Mouse (Mus musculus): ENCODE measurements around the gene Slc16a7. TPM values are rescaled to one million over a fixed set of nuclear protein-coding genes. Genes with fewer than 3 reads are reported as not detected.
A peak's percentile ranks its signal among the peaks of the same experiment; 100 is the strongest.

The Slc16a7 gene
- polyA plus RNA-seq, 1 experiment from 2014 or later, result 9.9 TPM

DNA sequence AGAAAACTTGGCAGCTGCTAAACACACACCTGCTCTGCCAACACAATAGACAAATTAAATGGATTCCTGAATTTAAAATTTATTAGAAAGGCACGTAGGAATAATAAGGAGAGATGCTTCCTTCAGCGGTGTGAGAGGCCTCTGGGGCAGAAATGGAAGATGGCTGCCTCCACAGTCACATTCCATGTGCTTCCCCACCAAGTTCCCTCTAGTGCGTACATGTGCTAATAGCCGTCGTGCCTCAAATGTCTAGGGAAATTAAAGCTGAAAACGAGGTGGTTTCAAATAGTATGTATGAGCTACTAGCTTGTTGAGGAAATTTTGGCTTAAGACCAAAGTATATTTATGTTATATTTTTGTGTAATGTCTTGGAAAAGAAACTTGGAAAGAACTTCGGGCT lies 36.5 kb downstream of the Slc16a7 start:
- 0 out of 2 replicates have a peak, but pooled peaks cover 6% of the 10 kb centered on the region for H3K9me3 ChIP-seq
- no peaks in the 10 kb centered on the region for H3K27me3 ChIP-seq
- no peaks in the 10 kb centered on the region for H3K4me1 ChIP-seq (replicated peaks)
- 74% methylated on average over 7 of the region's 7 CpGs for WGBS
- H3K36me3 ChIP-seq, result no peaks in the 10 kb centered on the region
- no peak for ATAC-seq (ENCODE audit: low read depth)
- no peak overlapping the region for H3K9ac ChIP-seq
- no peak overlapping the region for H3K4me2 ChIP-seq
- H3K27ac ChIP-seq (replicated peaks), result no peak overlapping the region
- H3K4me3 ChIP-seq, result no peak overlapping the region

- no peak overlapping the region for H3K9ac ChIP-seq
- H3K9me3 ChIP-seq, result 0 out of 2 replicates have a peak, but pooled peaks cover 6% of the 10 kb centered on the region
- H3K36me3 ChIP-seq, result no peaks in the 10 kb centered on the region
- H3K27me3 ChIP-seq, result no peaks in the 10 kb centered on the region
- no peak for ATAC-seq (ENCODE audit: low read depth)
- no peak overlapping the region for H3K4me3 ChIP-seq
- H3K27ac ChIP-seq (replicated peaks), result no peak overlapping the region
- H3K4me2 ChIP-seq, result no peak overlapping the region
- no peaks in the 10 kb centered on the region for H3K4me1 ChIP-seq (replicated peaks)
- 67% methylated on average over 3 of the region's 3 CpGs for WGBS
These were observed 41.1 kb downstream of the Slc16a7 start for GRCm38 (mm10) chr10:125348171-125348570.

DNA sequence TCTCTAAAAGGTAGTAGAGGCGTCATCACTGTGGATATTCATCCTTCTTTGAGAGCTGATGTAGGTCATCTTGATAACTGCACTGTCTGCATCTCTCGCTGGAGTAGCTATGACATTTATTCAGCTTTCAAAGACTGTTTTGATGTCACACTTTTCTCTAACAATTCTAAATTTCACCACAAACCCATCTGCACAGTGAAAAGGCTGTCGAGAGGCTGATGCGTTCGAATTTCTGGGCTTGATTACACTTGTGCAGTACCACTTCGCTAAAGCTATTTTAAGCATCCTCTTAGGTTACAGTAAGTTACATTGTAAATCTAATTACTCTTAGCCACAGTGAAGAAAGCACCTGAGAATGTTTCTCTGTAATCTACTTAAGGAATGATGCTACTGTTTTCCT lies 42.1 kb downstream of the Slc16a7 start:
- 92% methylated on average over 6 of the region's 6 CpGs for WGBS
- H3K36me3 ChIP-seq, result no peaks in the 10 kb centered on the region
- no peak overlapping the region for H3K4me3 ChIP-seq
- no peak overlapping the region for H3K4me2 ChIP-seq
- no peak overlapping the region for H3K9ac ChIP-seq
- H3K4me1 ChIP-seq (replicated peaks), result no peaks in the 10 kb centered on the region
- H3K9me3 ChIP-seq, result 0 out of 2 replicates have a peak, but pooled peaks cover 6% of the 10 kb centered on the region
- no peak for ATAC-seq (ENCODE audit: low read depth)
- no peak overlapping the region for H3K27ac ChIP-seq (replicated peaks)
- no peaks in the 10 kb centered on the region for H3K27me3 ChIP-seq

- Histone ChIP-seq H3K4me2 (no peak overlapping the region), H3K9me3 (0 out of 2 replicates have a peak, but pooled peaks cover 6% of the 10 kb centered on the region), H3K4me1 (replicated peaks) (no peaks in the 10 kb centered on the region), H3K27me3 (no peaks in the 10 kb centered on the region), H3K4me3 (no peak overlapping the region), H3K9ac (no peak overlapping the region), H3K36me3 (no peaks in the 10 kb centered on the region), H3K27ac (replicated peaks) (no peak overlapping the region)
- ATAC-seq (ENCODE audit: low read depth), result no peak
- 78% methylated on average over 4 of the region's 4 CpGs for WGBS
These were observed 42.9 kb downstream of the Slc16a7 start for GRCm38 (mm10) chr10:125346364-125346763.

DNA sequence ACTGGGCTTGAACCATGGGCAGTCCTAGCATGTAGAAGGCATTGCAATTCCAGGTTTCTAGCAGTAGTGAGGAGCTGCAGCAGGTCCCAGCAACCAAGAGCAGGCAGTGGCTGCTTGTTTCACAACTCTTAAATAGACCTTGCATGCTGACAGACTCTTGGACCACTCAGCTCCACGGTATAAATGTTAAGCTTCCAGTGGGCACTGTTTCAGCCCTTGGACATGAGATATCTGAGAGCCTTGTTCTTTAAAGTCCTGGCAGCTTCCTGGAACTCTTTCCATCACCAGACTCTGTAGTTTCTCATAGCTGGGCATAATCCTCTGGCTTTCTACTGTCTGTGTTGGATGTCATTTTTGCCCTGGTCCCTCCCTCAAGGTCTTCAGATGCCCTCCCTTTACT lies 43.7 kb downstream of the Slc16a7 start:
- Histone ChIP-seq H3K9me3 (0 out of 2 replicates have a peak, but pooled peaks cover 6% of the 10 kb centered on the region), H3K27me3 (no peaks in the 10 kb centered on the region), H3K36me3 (no peaks in the 10 kb centered on the region), H3K4me2 (no peak overlapping the region), H3K4me3 (no peak overlapping the region), H3K27ac (replicated peaks) (no peak overlapping the region), H3K4me1 (replicated peaks) (no peaks in the 10 kb centered on the region), H3K9ac (no peak overlapping the region)
- ATAC-seq (ENCODE audit: low read depth), result no peak
- WGBS, result 87% methylated on average over 1 of the region's 1 CpGs

GRCm38 (mm10) chr10:125342204-125342603 lies 47.1 kb downstream of the Slc16a7 start:
- 66% methylated on average over 7 of the region's 7 CpGs for WGBS
- Histone ChIP-seq H3K9me3 (no peaks in the 10 kb centered on the region), H3K9ac (no peak overlapping the region), H3K4me2 (no peak overlapping the region), H3K4me1 (replicated peaks) (no peaks in the 10 kb centered on the region), H3K4me3 (no peak overlapping the region), H3K27me3 (no peaks in the 10 kb centered on the region), H3K36me3 (no peaks in the 10 kb centered on the region), H3K27ac (replicated peaks) (no peak overlapping the region)
- no peak for ATAC-seq (ENCODE audit: low read depth)

DNA sequence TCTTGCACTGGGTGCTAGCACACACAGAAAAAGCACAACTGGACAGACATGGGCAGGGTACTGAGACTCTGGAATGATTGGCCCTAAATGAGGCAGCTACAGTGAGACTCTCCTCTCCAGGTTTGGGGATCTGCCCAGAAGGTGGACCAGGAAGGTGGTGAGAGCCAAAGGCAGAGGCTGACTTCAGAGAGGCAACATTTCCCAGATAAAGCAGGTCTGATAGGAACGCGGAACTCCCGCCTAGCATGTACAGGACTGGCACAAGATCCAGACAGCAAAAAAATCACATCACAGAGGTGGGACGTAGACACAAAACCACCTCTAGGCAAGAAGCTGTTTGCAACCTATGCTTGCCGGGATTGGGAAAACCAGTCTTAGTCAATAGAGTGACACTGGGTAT lies 55.5 kb downstream of the Slc16a7 start:
- ATAC-seq (ENCODE audit: low read depth), result no peak
- Histone ChIP-seq H3K4me3 (no peak overlapping the region), H3K9ac (no peak overlapping the region), H3K9me3 (no peaks in the 10 kb centered on the region), H3K27me3 (no peaks in the 10 kb centered on the region), H3K4me2 (no peak overlapping the region), H3K4me1 (replicated peaks) (peaks cover 6% of the 10 kb centered on the region), H3K27ac (replicated peaks) (no peak overlapping the region), H3K36me3 (no peaks in the 10 kb centered on the region)
- 91% methylated on average over 5 of the region's 5 CpGs for WGBS

DNA sequence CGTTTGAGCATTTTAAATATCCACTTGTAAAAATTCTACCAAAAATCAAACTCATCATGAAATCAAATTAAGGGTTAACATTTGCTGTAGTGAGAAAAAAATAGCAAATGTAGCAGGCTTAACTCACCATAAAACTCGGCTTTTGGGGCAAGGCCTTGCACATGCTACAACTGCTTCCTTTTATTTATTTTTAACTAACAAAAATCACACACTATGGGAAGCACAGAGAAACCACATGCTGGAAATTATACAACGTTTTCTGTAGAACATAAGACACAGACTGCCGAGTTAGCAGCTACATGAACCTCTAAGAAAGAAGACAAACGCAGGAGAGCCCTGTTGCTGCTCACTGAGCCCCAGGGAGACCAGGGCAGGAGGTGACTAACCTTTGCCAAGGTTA lies 57.9 kb downstream of the Slc16a7 start:
- WGBS, result 71% methylated on average over 5 of the region's 5 CpGs
- Histone ChIP-seq H3K4me3 (no peak overlapping the region), H3K36me3 (no peaks in the 10 kb centered on the region), H3K4me2 (no peak overlapping the region), H3K4me1 (replicated peaks) (peaks cover 14% of the 10 kb centered on the region), H3K27me3 (no peaks in the 10 kb centered on the region), H3K9me3 (no peaks in the 10 kb centered on the region), H3K9ac (no peak overlapping the region), H3K27ac (replicated peaks) (no peak overlapping the region)
- no peak for ATAC-seq (ENCODE audit: low read depth)

GRCm38 (mm10) chr10:125328331-125329063 lies 60.8 kb downstream of the Slc16a7 start:
- Histone ChIP-seq H3K4me1 (replicated peaks) (peaks cover 14% of the 10 kb centered on the region), H3K9me3 (no peaks in the 10 kb centered on the region), H3K36me3 (no peaks in the 10 kb centered on the region), H3K4me3 (no peak overlapping the region), H3K27ac (replicated peaks) (no peak overlapping the region), H3K4me2 (peak overlapping the region; percentile 29), H3K9ac (no peak overlapping the region), H3K27me3 (no peaks in the 10 kb centered on the region)
- 22% methylated on average over 16 of the region's 16 CpGs for WGBS
- peak; percentile 36; the same call in 1 of the 2 replicates for ATAC-seq (ENCODE audit: low read depth)

GRCm38 (mm10) chr10:125324871-125325565 lies 64.2 kb downstream of the Slc16a7 start:
- Histone ChIP-seq H3K4me3 (no peak overlapping the region), H3K27me3 (no peaks in the 10 kb centered on the region), H3K4me1 (replicated peaks) (peaks cover 14% of the 10 kb centered on the region), H3K4me2 (no peak overlapping the region), H3K27ac (replicated peaks) (no peak overlapping the region), H3K9me3 (no peaks in the 10 kb centered on the region), H3K9ac (no peak overlapping the region), H3K36me3 (no peaks in the 10 kb centered on the region)
- ATAC-seq (ENCODE audit: low read depth), result no peak
- WGBS, result 91% methylated on average over 7 of the region's 7 CpGs

GRCm38 (mm10) chr10:125324149-125324834 lies 65.0 kb downstream of the Slc16a7 start:
- H3K9ac ChIP-seq, result no peak overlapping the region
- 89% methylated on average over 13 of the region's 13 CpGs for WGBS
- H3K27ac ChIP-seq (replicated peaks), result no peak overlapping the region
- H3K36me3 ChIP-seq, result no peaks in the 10 kb centered on the region
- ATAC-seq (ENCODE audit: low read depth), result no peak
- no peaks in the 10 kb centered on the region for H3K27me3 ChIP-seq
- no peak overlapping the region for H3K4me3 ChIP-seq
- H3K4me2 ChIP-seq, result no peak overlapping the region
- H3K9me3 ChIP-seq, result no peaks in the 10 kb centered on the region
- peaks cover 13% of the 10 kb centered on the region for H3K4me1 ChIP-seq (replicated peaks)

Measured in neural tube, embryonic 13.5 days (tissue).